Mouse (Mus musculus) myocyte (in vitro differentiated cells): ENCODE results near the gene Vmn2r19. TPM values are rescaled to one million over a fixed set of nuclear protein-coding genes. Genes with fewer than 3 reads are reported as not detected.

Source experiments
- H3K27me3 ChIP-seq: one replicate; pipeline ENCODE4 v1.6.1; 2011; ENCODE audit not compliant: control insufficient read depth, insufficient read depth, insufficient read length
- H3K36me3 ChIP-seq: one replicate; pipeline ENCODE4 v1.6.1; 2011; ENCODE audit not compliant: control insufficient read depth, insufficient read depth
- H3K4me2 ChIP-seq: one replicate; pipeline ENCODE4 v1.6.1; 2011; ENCODE audit warnings: low read depth, control low read depth
- H3K4me3 ChIP-seq: one replicate; pipeline ENCODE4 v1.5.1; 2011; ENCODE audit warnings: mild to moderate bottlenecking, control low read depth, moderate library complexity
- H3K79me2 ChIP-seq: one replicate; pipeline ENCODE4 v1.6.1; 2011; ENCODE audit not compliant: control insufficient read depth, insufficient read depth
- H3ac ChIP-seq: one replicate; pipeline ENCODE4 v1.6.1; 2011; ENCODE audit not compliant: control insufficient read depth, insufficient read length
- CEBPB ChIP-seq: IDR thresholded peaks from 2 replicates; pipeline ENCODE4 v1.6.1; 2011; ENCODE audit warnings: mild to moderate bottlenecking, moderate library complexity; ENCODE audit not compliant: poor library complexity, insufficient read depth, severe bottlenecking
- E2F4 ChIP-seq: IDR thresholded peaks from one replicate; pipeline ENCODE4 v1.6.1; 2011; ENCODE audit warnings: mild to moderate bottlenecking, control low read depth, moderate library complexity; ENCODE audit not compliant: insufficient read depth
- MAX ChIP-seq: IDR thresholded peaks from one replicate; pipeline ENCODE4 v1.6.1; 2011; ENCODE audit warnings: low read depth, mild to moderate bottlenecking, control low read depth
- MYOD1 ChIP-seq, 3 experiments: IDR thresholded peaks; one replicate each; pipeline ENCODE4 v1.6.1; 2011; ENCODE audit warnings: control low read depth in 2 of 3, low read depth in 2 of 3, mild to moderate bottlenecking in 2 of 3, moderate library complexity in 1 of 3; ENCODE audit not compliant: insufficient read length in 2 of 3, control insufficient read depth in 1 of 3
- MYOG ChIP-seq, 3 experiments: IDR thresholded peaks; one replicate each; pipeline ENCODE4 v1.6.1; 2011; ENCODE audit warnings: control low read depth in 2 of 3, low read depth in 2 of 3, mild to moderate bottlenecking in 2 of 3; ENCODE audit not compliant: insufficient read length in 2 of 3, control insufficient read depth in 1 of 3, insufficient read depth in 1 of 3
- POLR2A ChIP-seq: IDR thresholded peaks from one replicate; pipeline ENCODE4 v1.6.1; 2011; ENCODE audit warnings: low read depth, mild to moderate bottlenecking, control low read depth, moderate library complexity; ENCODE audit not compliant: insufficient read length
- POLR2AphosphoS2 ChIP-seq: IDR thresholded peaks from one replicate; pipeline ENCODE4 v1.6.1; 2011; ENCODE audit warnings: low read depth, control low read depth; ENCODE audit not compliant: insufficient read length
- REST ChIP-seq: IDR thresholded peaks from one replicate; pipeline ENCODE4 v1.6.1; 2011; ENCODE audit warnings: mild to moderate bottlenecking, control low read depth, moderate library complexity; ENCODE audit not compliant: insufficient read depth, insufficient read length
- SRF ChIP-seq: IDR thresholded peaks from one replicate; pipeline ENCODE4 v1.6.1; 2011; ENCODE audit warnings: low read depth; ENCODE audit not compliant: control insufficient read depth, insufficient read length
- TCF12 ChIP-seq: IDR thresholded peaks from one replicate; pipeline ENCODE4 v1.6.1; 2011; ENCODE audit warnings: mild to moderate bottlenecking, control low read depth; ENCODE audit not compliant: poor library complexity, insufficient read depth, severe bottlenecking
- TCF3 ChIP-seq: IDR thresholded peaks from one replicate; pipeline ENCODE4 v1.6.1; 2011; ENCODE audit warnings: low read depth, control low read depth; ENCODE audit not compliant: insufficient read length
- USF1 ChIP-seq: IDR thresholded peaks from one replicate; pipeline ENCODE4 v1.6.1; 2011; ENCODE audit warnings: low read depth, mild to moderate bottlenecking, control low read depth, moderate library complexity
- polyA plus RNA-seq: library from polyadenylated mRNA; unstranded; fragments of >200 nt; fragmentation: generic; extraction: Trizol; gene quantifications from one replicate; pipeline ENCODE4 v1.2.1, GENCODE M21; 2012; ENCODE audit warnings: missing spikeins

Gene Vmn2r19
- polyA plus RNA-seq, 1 experiment = not detected

- H3K36me3 ChIP-seq = no peaks in the 10 kb centered on the region
- H3ac ChIP-seq = no peak overlapping the region
- no peak overlapping the region for H3K4me3 ChIP-seq
- H3K4me2 ChIP-seq = no peak overlapping the region
- TF ChIP-seq USF1 (no peak), POLR2A (no peak), SRF (no peak), MYOG (IDR thresholded peaks at IDR 0.05; ENCODE audit: control insufficient read depth in 1 of 3, insufficient read depth in 1 of 3, insufficient read length in 2 of 3, low read depth in 2 of 3) (no peak), CEBPB (no peak), MAX (no peak)
- H3K27me3 ChIP-seq = no peaks in the 10 kb centered on the region
- no peaks in the 10 kb centered on the region for H3K79me2 ChIP-seq
Observed at GRCm38 (mm10) chr6:123264194-123264593, 43.9 kb upstream of the Vmn2r19 start.

GRCm38 (mm10) chr6:123265809-123266208, 42.3 kb upstream of the Vmn2r19 start:
- H3K4me3 ChIP-seq = no peak overlapping the region
- no peak overlapping the region for H3ac ChIP-seq
- H3K79me2 ChIP-seq = no peaks in the 10 kb centered on the region
- no peak for TF ChIP-seq MYOG (IDR thresholded peaks at IDR 0.05; ENCODE audit: control insufficient read depth in 1 of 3, insufficient read depth in 1 of 3, insufficient read length in 2 of 3, low read depth in 2 of 3)
- no peak for TF ChIP-seq REST
- TF ChIP-seq POLR2AphosphoS2 = no peak
- TF ChIP-seq POLR2A = no peak
- no peak for TF ChIP-seq CEBPB
- TF ChIP-seq USF1 = no peak
- no peak for TF ChIP-seq E2F4
- TF ChIP-seq SRF = no peak
- TF ChIP-seq TCF3 = no peak
- no peak for TF ChIP-seq MAX
- TF ChIP-seq MYOD1 (IDR thresholded peaks at IDR 0.05; ENCODE audit: control insufficient read depth in 1 of 3, insufficient read length in 2 of 3, low read depth in 2 of 3) = no peak
- TF ChIP-seq TCF12 = no peak
- no peaks in the 10 kb centered on the region for H3K36me3 ChIP-seq
- H3K27me3 ChIP-seq = no peaks in the 10 kb centered on the region
- H3K4me2 ChIP-seq = no peak overlapping the region

- no peak for TF ChIP-seq E2F4
- no peak for TF ChIP-seq TCF12
- TF ChIP-seq USF1 = no peak
- Histone ChIP-seq H3K4me3 (no peak overlapping the region), H3K4me2 (no peak overlapping the region), H3ac (no peak overlapping the region), H3K27me3 (no peaks in the 10 kb centered on the region), H3K79me2 (no peaks in the 10 kb centered on the region), H3K36me3 (no peaks in the 10 kb centered on the region)
Observed at GRCm38 (mm10) chr6:123266945-123267344, 41.2 kb upstream of the Vmn2r19 start.

- Histone ChIP-seq H3K4me2 (no peak overlapping the region), H3K27me3 (no peaks in the 10 kb centered on the region), H3ac (no peak overlapping the region), H3K4me3 (no peak overlapping the region), H3K36me3 (no peaks in the 10 kb centered on the region), H3K79me2 (no peaks in the 10 kb centered on the region)
- TF ChIP-seq SRF (no peak), POLR2AphosphoS2 (no peak), MAX (no peak), REST (no peak), TCF12 (no peak), USF1 (no peak), POLR2A (no peak), E2F4 (no peak), TCF3 (no peak), MYOG (IDR thresholded peaks at IDR 0.05; ENCODE audit: control insufficient read depth in 1 of 3, insufficient read depth in 1 of 3, insufficient read length in 2 of 3, low read depth in 2 of 3) (no peak), MYOD1 (IDR thresholded peaks at IDR 0.05; ENCODE audit: control insufficient read depth in 1 of 3, insufficient read length in 2 of 3, low read depth in 2 of 3) (no peak), CEBPB (no peak)
Observed at GRCm38 (mm10) chr6:123279443-123279842, 28.7 kb upstream of the Vmn2r19 start.

- no peaks in the 10 kb centered on the region for H3K36me3 ChIP-seq
- H3K79me2 ChIP-seq = no peaks in the 10 kb centered on the region
- no peak overlapping the region for H3K4me2 ChIP-seq
- TF ChIP-seq REST = no peak
- H3ac ChIP-seq = no peak overlapping the region
- H3K27me3 ChIP-seq = no peaks in the 10 kb centered on the region
- H3K4me3 ChIP-seq = no peak overlapping the region
Observed at GRCm38 (mm10) chr6:123286311-123286710, 21.8 kb upstream of the Vmn2r19 start.

- H3K79me2 ChIP-seq = no peaks in the 10 kb centered on the region
- TF ChIP-seq E2F4 (no peak), MAX (no peak), TCF12 (no peak), MYOG (IDR thresholded peaks at IDR 0.05; ENCODE audit: control insufficient read depth in 1 of 3, insufficient read depth in 1 of 3, insufficient read length in 2 of 3, low read depth in 2 of 3) (no peak)
- H3ac ChIP-seq = no peak overlapping the region
- no peak overlapping the region for H3K4me3 ChIP-seq
- H3K4me2 ChIP-seq = no peak overlapping the region
- no peaks in the 10 kb centered on the region for H3K27me3 ChIP-seq
- H3K36me3 ChIP-seq = no peaks in the 10 kb centered on the region
Observed at GRCm38 (mm10) chr6:123288931-123289330, 19.2 kb upstream of the Vmn2r19 start.
